Mouse (Mus musculus) cerebellum, adult 9-10 months (tissue): ENCODE data around the gene Usf3.
A peak's percentile ranks its signal among the peaks of the same experiment; 100 is the strongest.

Source experiments
- DNase-seq: peaks from one replicate; pipeline ENCODE4 v3.0.0; 2022

The Usf3 gene

DNA sequence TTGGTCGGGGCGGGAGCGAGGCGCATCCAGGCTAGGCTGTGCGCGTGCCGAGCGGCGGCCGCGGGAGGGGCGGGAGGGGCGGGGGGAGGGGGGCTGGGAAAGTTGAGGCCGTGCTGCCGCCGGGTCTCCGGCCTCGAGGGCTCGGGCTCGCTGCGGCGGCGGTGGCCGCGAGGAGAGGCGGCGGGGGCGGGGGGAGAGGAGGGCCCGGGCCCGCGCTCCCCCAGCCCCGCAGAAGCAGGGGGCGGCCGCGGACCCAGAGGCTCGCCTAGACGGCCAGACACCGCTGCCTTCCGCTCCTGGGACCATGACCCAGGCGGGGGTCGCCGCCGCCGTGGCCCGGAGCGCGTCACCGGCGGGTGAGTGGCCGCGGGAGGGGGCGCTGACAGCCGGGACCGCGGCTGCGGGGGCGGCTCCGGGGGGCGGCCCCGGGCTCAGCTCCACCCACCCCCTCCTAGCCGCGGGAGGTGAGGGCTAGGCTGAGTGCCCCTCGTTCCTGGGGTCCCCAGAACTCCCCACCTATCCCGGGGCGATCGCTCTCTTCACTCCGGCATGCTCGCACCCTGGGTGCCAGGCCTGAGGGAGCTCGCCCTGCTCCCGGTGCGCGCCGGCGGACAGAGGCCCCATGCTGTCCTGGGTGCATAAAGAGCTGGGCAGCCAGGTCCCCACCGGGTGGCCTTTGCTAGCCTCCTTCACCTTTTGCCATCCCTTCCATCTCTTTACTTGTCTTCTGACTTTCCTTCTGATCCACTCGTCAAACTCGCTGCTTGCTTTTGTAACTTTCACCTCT lies at the start of gene Usf3:
Gene Usf3, plus strand, starts transcription at position 92 of the 787 bp plus-strand sequence.
- peak; percentile 69 for DNase-seq

- DNase-seq, result peak; percentile 86
These were observed 49.3 kb upstream of the Usf3 start for GRCm38 (mm10) chr16:44123786-44124185.

GRCm38 (mm10) chr16:44124713-44125112 lies 48.3 kb upstream of the Usf3 start:
- no peak for DNase-seq

GRCm38 (mm10) chr16:44125436-44125835 lies 47.6 kb upstream of the Usf3 start:
- peak; percentile 56 for DNase-seq

GRCm38 (mm10) chr16:44126437-44126836 lies 46.6 kb upstream of the Usf3 start:
- DNase-seq, result peak; percentile 44

DNA sequence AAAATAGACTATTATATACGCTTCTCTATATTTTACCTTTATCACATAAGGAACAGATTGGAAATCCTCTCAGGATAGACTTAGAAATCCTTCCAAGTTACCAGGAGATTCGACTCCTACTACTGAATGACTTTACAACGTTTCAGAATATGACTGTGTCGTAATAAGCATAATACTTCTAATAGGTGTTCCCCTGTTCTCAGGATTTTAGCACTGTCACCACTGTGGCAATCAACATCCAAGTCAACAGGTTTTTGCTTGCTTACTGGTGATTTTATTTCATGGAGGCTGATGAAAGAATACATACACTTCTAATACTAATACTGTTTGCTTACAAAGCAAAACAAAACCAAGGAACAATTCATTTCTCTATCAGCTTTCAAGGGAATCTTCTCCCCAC lies 40.7 kb upstream of the Usf3 start:
- no peak for DNase-seq

GRCm38 (mm10) chr16:44133187-44133586 lies 39.9 kb upstream of the Usf3 start:
- no peak for DNase-seq

- no peak for DNase-seq
These were observed 36.5 kb upstream of the Usf3 start for GRCm38 (mm10) chr16:44136511-44137021.

DNA sequence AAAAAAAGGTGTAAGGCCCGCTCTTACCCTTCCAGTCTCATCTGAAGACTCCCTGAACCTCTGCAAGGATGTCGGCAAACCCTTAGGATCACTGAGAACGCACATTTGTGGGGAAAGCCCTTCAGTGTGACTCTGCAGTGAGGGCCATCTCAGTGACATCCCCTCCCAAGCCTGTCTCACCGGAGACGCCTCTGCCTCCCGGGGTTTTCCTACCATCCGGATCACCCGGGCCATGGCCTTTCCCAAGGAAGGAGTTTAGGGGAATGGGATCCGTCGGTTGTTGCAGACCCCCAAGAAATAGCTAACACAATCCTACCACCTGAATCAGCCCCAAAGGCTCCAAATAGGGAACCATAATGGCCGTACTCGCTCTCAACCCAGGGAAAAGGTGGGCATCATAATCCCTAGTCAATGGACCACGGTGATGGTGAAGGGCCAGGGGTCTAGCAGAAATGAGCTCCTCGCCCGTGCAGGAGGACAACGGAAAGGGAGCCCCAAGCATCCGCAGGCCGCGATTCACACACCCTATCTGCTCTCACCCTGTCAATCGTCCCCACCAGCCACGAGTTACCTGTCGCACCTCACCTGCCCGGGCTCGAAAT lies 34.6 kb upstream of the Usf3 start:
- no peak for DNase-seq

DNA sequence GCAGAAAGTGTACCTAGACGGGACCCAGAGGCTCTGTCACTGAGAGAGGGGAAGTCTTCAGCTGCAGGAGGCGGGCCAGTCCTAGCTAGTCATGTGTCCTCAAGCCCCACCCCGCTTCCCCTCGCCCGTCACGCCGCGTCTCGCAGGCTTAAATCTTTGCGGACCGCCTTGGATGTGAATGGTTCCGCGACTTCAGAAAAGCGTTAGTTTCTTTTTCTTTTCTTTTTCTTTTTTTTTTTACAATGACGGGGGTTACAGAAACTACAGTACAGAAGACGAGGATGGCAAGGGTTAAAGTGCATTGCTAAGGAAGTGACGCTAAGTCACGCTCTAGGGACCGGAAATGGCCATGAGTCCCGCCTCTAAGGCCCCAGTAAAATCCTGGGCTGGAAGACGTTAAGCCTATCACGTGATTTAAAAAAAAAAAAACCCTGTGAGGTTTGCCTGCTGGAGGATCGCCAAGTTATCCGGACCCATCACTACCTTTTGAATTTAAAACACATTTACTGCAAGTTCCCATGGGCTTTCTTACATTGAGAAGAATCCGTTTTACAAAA lies 34.0 kb upstream of the Usf3 start:
- DNase-seq, result peak; percentile 96

- DNase-seq, result peak; percentile 93
These were observed 33.4 kb upstream of the Usf3 start, which contains the start of the genes Atp6v1a and Naa50 for GRCm38 (mm10) chr16:44139536-44140185. Atp6v1a (minus strand) TSS chr16:44139705. Naa50 (plus strand) TSS chr16:44139830.

GRCm38 (mm10) chr16:44140186-44140787 lies 32.8 kb upstream of the Usf3 start:
- DNase-seq, result peak; percentile 87

DNA sequence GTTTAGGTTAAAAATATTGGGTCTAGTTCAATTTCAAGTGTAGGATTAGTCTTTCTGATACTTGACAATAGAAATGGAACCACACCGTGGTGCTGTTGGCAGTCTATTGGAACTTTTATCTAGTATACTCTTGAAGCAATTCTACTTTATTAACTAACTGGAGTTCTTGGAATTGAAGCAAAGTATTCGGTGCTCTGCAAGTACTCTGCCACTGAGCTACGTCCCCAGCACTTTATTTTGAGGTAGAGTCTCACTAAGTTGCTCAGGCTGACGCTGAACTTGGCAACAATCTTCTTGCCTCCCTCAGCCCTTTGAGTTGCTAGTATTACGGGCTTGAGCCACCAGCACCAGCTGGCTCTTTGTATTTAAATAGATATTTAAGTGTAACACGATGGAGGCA lies 31.6 kb upstream of the Usf3 start:
- DNase-seq, result no peak

DNA sequence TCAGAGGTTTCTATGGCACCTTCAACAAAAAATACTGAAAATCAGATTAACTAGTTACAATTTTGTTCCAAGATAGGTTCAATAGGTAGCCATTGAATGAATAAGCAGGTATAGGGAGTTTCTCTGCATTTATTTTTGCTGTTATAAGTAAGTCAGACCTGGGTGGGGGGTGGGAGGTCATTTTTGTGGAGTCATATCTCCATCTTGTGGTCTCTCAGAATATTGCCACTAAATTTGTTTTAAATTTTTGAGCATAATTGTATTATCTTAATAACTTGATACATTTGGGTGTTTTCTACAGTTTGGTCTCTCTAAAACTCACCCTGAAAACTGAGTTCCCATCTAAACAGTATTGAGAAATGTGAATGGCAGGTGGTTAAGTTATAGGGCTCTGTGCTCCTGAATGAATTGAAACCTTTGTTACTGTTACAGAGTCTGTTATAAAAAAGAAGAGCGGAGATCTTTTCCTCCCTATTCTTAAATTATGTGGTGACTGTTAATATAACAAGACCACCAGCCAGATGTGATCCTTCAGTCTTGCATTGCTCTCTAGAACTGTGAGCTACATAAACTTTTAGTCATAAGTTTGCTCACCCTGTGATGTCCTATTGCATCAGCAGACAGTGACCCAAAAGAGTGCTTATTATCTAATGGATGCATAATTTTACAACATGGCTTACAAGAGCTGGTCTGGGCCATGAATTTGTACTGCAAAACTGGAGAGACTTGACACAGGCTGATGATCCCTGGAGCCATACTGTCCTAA lies 23.9 kb upstream of the Usf3 start:
- DNase-seq, result no peak

DNA sequence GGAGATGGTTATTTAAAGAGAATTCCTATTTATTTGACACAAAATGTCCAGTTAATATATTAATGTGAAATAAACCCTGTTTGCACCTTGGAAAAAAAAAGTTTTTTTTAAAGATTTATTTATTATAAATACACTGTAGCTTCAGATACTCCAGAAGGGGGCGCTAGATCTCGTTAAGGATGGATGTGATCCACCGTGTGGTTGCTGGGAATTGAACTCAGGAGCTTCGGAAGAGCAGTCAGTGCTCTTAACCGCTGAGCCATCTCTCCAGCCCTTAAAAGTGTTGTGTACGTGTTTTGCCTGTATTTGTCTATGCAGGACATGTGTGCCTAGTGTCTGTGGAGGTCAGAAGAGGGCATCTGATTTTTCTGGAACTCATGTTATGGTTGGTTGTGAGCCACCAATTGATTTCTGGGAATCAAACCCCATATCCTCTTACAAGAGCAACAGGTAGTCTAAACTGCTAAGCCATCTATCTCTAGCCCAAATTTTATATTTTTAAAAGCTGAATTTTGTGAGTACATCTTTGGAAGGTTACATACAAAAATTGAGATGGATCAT lies 18.5 kb upstream of the Usf3 start:
- DNase-seq, result no peak

GRCm38 (mm10) chr16:44159325-44159724 lies 13.7 kb upstream of the Usf3 start:
- no peak for DNase-seq

GRCm38 (mm10) chr16:44163831-44164230 lies 9.2 kb upstream of the Usf3 start:
- no peak for DNase-seq

GRCm38 (mm10) chr16:44165182-44165581 lies 7.9 kb upstream of the Usf3 start:
- no peak for DNase-seq

DNA sequence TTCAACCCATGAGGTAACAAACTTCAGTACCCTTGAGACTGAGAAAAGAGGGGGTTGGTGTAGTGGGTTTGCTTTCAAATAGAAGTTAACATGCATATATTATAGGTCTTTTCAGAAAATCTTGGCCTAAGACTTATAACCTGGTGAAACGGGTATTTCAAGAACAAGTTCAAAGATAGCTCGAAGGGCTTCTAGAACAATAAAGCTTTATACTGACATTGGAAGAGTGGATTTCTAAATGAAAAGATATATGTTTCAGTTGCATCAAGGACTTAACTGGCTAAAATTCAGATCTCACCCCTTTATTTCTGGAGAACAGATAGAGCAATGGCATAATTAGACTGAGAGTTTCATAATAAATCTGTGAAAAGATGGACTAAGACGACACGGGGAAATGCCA lies 4.1 kb upstream of the Usf3 start:
- DNase-seq, result no peak

- DNase-seq, result peak; percentile 99
These were observed 520 bp upstream of the Usf3 start for GRCm38 (mm10) chr16:44172297-44173154.
